Mouse (Mus musculus) kidney, embryonic 14.5 days (tissue): Measurements from ENCODE around the gene Spata31d1a. TPM values are rescaled to one million over a fixed set of nuclear protein-coding genes. Genes with fewer than 3 reads are reported as not detected.

Experiments
- ATAC-seq: fragments of 200-750 bp; cut with Nextera tagmentation; 2 replicates; pipeline ENCODE4 v1.8.0; 2017; ENCODE audit warnings: moderate number of reproducible peaks, mild to moderate bottlenecking, moderate TSS enrichment, moderate library complexity; ENCODE audit not compliant: low FRiP score, low TSS enrichment
- H3K27ac ChIP-seq: fragments of 300-500 bp; sonication (generic); 2 replicates; pipeline ENCODE4 v1.5.1; 2014; ENCODE audit warnings: low read depth, mild to moderate bottlenecking, low read length, moderate library complexity, mixed read lengths
- H3K27me3 ChIP-seq: fragments of 300-500 bp; sonication (generic); 2 replicates; pipeline ENCODE4 v1.6.1; 2014; ENCODE audit warnings: mild to moderate bottlenecking, low read length; ENCODE audit not compliant: control insufficient read depth, insufficient read depth
- H3K36me3 ChIP-seq: fragments of 300-500 bp; sonication (generic); 2 replicates; pipeline ENCODE4 v1.6.1; 2014; ENCODE audit warnings: low read length, mixed read lengths; ENCODE audit not compliant: control insufficient read depth, insufficient read depth
- H3K4me1 ChIP-seq: fragments of 300-500 bp; sonication (generic); 2 replicates; pipeline ENCODE4 v1.6.1; 2014; ENCODE audit warnings: low read length, mixed read lengths; ENCODE audit not compliant: control insufficient read depth, insufficient read depth
- H3K4me2 ChIP-seq: fragments of 300-500 bp; sonication (generic); replicated peaks from 2 replicates; pipeline ENCODE4 v1.6.1; 2014; ENCODE audit warnings: low read depth, mild to moderate bottlenecking, low read length
- H3K4me3 ChIP-seq: fragments of 300-500 bp; sonication (generic); 2 replicates; pipeline ENCODE4 v1.5.1; 2014; ENCODE audit warnings: mild to moderate bottlenecking, low read length
- H3K9ac ChIP-seq: fragments of 300-500 bp; sonication (generic); 2 replicates; pipeline ENCODE4 v1.6.1; 2014; ENCODE audit warnings: low read depth, mild to moderate bottlenecking, low read length, moderate library complexity
- H3K9me3 ChIP-seq: fragments of 300-500 bp; sonication (generic); 2 replicates; pipeline ENCODE4 v1.6.1; 2016; ENCODE audit warnings: low read length; ENCODE audit not compliant: control insufficient read depth
- WGBS: fragments of 180-500 bp; shearing (Covaris S2); extraction: QIAGEN DNeasy Blood & Tissue Kit; methylation state at CpG from one replicate; pipeline ENCODE4 v1.1.7; 2014; 5-methylcytosine and 5-hydroxymethylcytosine counted together
- polyA plus RNA-seq: library from polyadenylated mRNA; unstranded; fragments of >200 nt; fragmentation: Nextera tagmentation; extraction: Ambion mirVana; gene quantifications from 2 replicates; pipeline ENCODE4 v1.2.1, GENCODE M21; 2014

Gene Spata31d1a
- polyA plus RNA-seq, 1 experiment from 2014 or later: 0.43 TPM

GRCm38 (mm10) chr13:59676316-59677229, 33.6 kb downstream of the Spata31d1a start:
- Histone ChIP-seq H3K9ac (no peak overlapping the region), H3K4me2 (no peak overlapping the region)
- WGBS: 79% methylated on average over 11 of the region's 12 CpGs

GRCm38 (mm10) chr13:59675151-59676011, 34.7 kb downstream of the Spata31d1a start, which contains the start of gene Golm1:
Golm1 (minus strand) TSS chr13:59675811.
- H3K9me3 ChIP-seq: no peaks in the 10 kb centered on the region
- peak within 1 kb of the TSS; percentile 74 for H3K9ac ChIP-seq
- peak; percentile 89 for ATAC-seq
- peaks cover 11% of the 10 kb centered on the region for H3K4me1 ChIP-seq
- no peaks in the 10 kb centered on the region for H3K36me3 ChIP-seq
- H3K27me3 ChIP-seq: no peaks in the 10 kb centered on the region
- H3K4me3 ChIP-seq: peak within 1 kb of the TSS; percentile 77
- peak within 1 kb of the TSS; percentile 61 for H3K4me2 ChIP-seq
- H3K27ac ChIP-seq: peak within 1 kb of the TSS; percentile 74
- 1% methylated on average over 45 of the region's 61 CpGs for WGBS

More at GRCm38 (mm10) chr13:59676316-59677229, 33.6 kb downstream of the Spata31d1a start:
- H3K9me3 ChIP-seq: no peaks in the 10 kb centered on the region
- peaks cover 11% of the 10 kb centered on the region for H3K4me1 ChIP-seq
- H3K27me3 ChIP-seq: no peaks in the 10 kb centered on the region
- no peak overlapping the region for H3K27ac ChIP-seq
- no peaks in the 10 kb centered on the region for H3K36me3 ChIP-seq
- no peak for ATAC-seq
- no peak overlapping the region for H3K4me3 ChIP-seq

- peaks cover 11% of the 10 kb centered on the region for H3K4me1 ChIP-seq
- no peaks in the 10 kb centered on the region for H3K27me3 ChIP-seq
- peak overlapping the region; percentile 61 for H3K4me2 ChIP-seq
- no peaks in the 10 kb centered on the region for H3K36me3 ChIP-seq
- ATAC-seq: no peak; the same call in 1 of the 2 replicates
- H3K9ac ChIP-seq: peak overlapping the region; percentile 74; the same call in 1 of the 2 replicates
- H3K4me3 ChIP-seq: peak overlapping the region; percentile 77
- H3K27ac ChIP-seq: peak overlapping the region; percentile 74; the same call in 1 of the 2 replicates
- 2% methylated on average over 13 of the region's 13 CpGs for WGBS
- H3K9me3 ChIP-seq: no peaks in the 10 kb centered on the region
These were observed 35.4 kb downstream of the Spata31d1a start for GRCm38 (mm10) chr13:59674761-59675150.

GRCm38 (mm10) chr13:59674215-59674614, 35.9 kb downstream of the Spata31d1a start:
- Histone ChIP-seq H3K4me2 (peak overlapping the region; percentile 61), H3K4me3 (peak overlapping the region; percentile 77; the same call in 1 of the 2 replicates), H3K4me1 (peaks cover 11% of the 10 kb centered on the region), H3K9ac (peak overlapping the region; percentile 74; the same call in 1 of the 2 replicates), H3K27me3 (no peaks in the 10 kb centered on the region), H3K9me3 (no peaks in the 10 kb centered on the region), H3K27ac (no peak overlapping the region), H3K36me3 (no peaks in the 10 kb centered on the region)
- WGBS: 11% methylated on average over 3 of the region's 3 CpGs
- ATAC-seq: no peak

GRCm38 (mm10) chr13:59673597-59673996, 36.5 kb downstream of the Spata31d1a start:
- peaks cover 11% of the 10 kb centered on the region for H3K4me1 ChIP-seq
- no peak for ATAC-seq
- no peak overlapping the region for H3K4me3 ChIP-seq
- H3K4me2 ChIP-seq: 0 out of 2 replicates have a peak overlapping the region, but pooled peaks have one; percentile 12
- H3K27me3 ChIP-seq: no peaks in the 10 kb centered on the region
- no peaks in the 10 kb centered on the region for H3K36me3 ChIP-seq
- H3K27ac ChIP-seq: no peak overlapping the region
- no peaks in the 10 kb centered on the region for H3K9me3 ChIP-seq
- WGBS: 50% methylated on average over 7 of the region's 7 CpGs
- no peak overlapping the region for H3K9ac ChIP-seq

- H3K4me1 ChIP-seq: peaks cover 11% of the 10 kb centered on the region
- H3K9ac ChIP-seq: no peak overlapping the region
- H3K27me3 ChIP-seq: no peaks in the 10 kb centered on the region
- no peaks in the 10 kb centered on the region for H3K9me3 ChIP-seq
- no peak overlapping the region for H3K4me2 ChIP-seq
- no peaks in the 10 kb centered on the region for H3K36me3 ChIP-seq
- no peak for ATAC-seq
- 72% methylated on average over 6 of the region's 6 CpGs for WGBS
- no peak overlapping the region for H3K4me3 ChIP-seq
- no peak overlapping the region for H3K27ac ChIP-seq
These were observed 37.9 kb downstream of the Spata31d1a start for GRCm38 (mm10) chr13:59672248-59672647.

GRCm38 (mm10) chr13:59671521-59671920, 38.6 kb downstream of the Spata31d1a start:
- Histone ChIP-seq H3K27ac (no peak overlapping the region), H3K27me3 (no peaks in the 10 kb centered on the region), H3K9ac (no peak overlapping the region), H3K4me2 (no peak overlapping the region), H3K4me3 (no peak overlapping the region), H3K4me1 (peaks cover 11% of the 10 kb centered on the region), H3K36me3 (no peaks in the 10 kb centered on the region), H3K9me3 (no peaks in the 10 kb centered on the region)
- 75% methylated on average over 2 of the region's 2 CpGs for WGBS
- no peak for ATAC-seq

- 90% methylated on average over 10 of the region's 10 CpGs for WGBS
- Histone ChIP-seq H3K4me2 (no peak overlapping the region), H3K36me3 (no peaks in the 10 kb centered on the region), H3K27me3 (no peaks in the 10 kb centered on the region), H3K9ac (no peak overlapping the region), H3K9me3 (no peaks in the 10 kb centered on the region), H3K27ac (no peak overlapping the region), H3K4me3 (no peak overlapping the region), H3K4me1 (peaks cover 11% of the 10 kb centered on the region)
- no peak for ATAC-seq
These were observed 40.2 kb downstream of the Spata31d1a start for GRCm38 (mm10) chr13:59669946-59670345.
